Mouse (Mus musculus): ENCODE measurements around the gene Fam185a.

DNA sequence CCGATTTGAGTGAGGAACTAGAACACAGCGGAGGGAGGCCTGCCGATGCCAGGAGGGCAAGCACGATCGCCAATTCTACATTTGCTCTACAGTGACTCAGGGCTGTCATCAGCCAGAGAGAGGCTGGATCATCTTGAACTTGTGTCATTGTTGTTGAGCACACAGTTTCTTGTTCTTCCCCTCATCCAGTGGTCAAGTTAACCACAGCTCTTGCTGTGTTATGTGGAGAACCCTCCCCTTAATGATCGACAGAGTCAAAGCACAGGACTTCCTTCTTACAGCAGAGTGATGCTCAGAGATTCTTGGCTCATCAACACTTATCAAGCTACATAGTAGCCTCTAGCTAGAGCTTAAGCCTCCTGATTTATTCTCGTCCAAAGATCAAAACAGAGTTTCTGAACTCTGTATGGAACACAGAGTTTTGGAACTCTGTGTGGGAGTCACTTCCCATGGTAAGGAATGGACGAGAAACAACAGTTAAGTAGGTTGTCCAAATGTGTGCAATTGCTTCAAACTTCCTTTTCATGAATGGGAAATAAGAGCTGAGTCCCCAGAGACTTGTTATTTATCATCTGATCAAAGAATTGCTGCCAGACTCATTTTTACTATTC lies 104.5 kb downstream of the Fam185a start:
- no peak for TF ChIP-seq POLR2A (IDR thresholded peaks at IDR 0.05; ENCODE audit: insufficient read length, low read depth)
- TF ChIP-seq MAX (IDR thresholded peaks at IDR 0.05; ENCODE audit: low read depth) = no peak
- TF ChIP-seq MYOG (IDR thresholded peaks at IDR 0.05; ENCODE audit: control insufficient read depth in 1 of 3, insufficient read depth in 1 of 3, insufficient read length in 2 of 3, low read depth in 2 of 3) = no peak
- TF ChIP-seq MYOD1 (IDR thresholded peaks at IDR 0.05; ENCODE audit: control insufficient read depth in 1 of 3, insufficient read length in 2 of 3, low read depth in 2 of 3) = peak in 1 of 3 experiments; percentile 13
- no peak for TF ChIP-seq TCF3 (IDR thresholded peaks at IDR 0.05; ENCODE audit: insufficient read length, low read depth)
- TF ChIP-seq SRF (IDR thresholded peaks at IDR 0.05; ENCODE audit: control insufficient read depth, insufficient read length, low read depth) = no peak
- TF ChIP-seq TCF12 (IDR thresholded peaks at IDR 0.05; ENCODE audit: insufficient read depth, poor library complexity, severe bottlenecking) = no peak
- no peak for TF ChIP-seq CEBPB (IDR thresholded peaks at IDR 0.05; ENCODE audit: insufficient read depth, poor library complexity, severe bottlenecking)
- TF ChIP-seq USF1 (IDR thresholded peaks at IDR 0.05; ENCODE audit: low read depth) = no peak
- TF ChIP-seq POLR2AphosphoS2 (IDR thresholded peaks at IDR 0.05; ENCODE audit: insufficient read length, low read depth) = no peak
- TF ChIP-seq E2F4 (IDR thresholded peaks at IDR 0.05; ENCODE audit: insufficient read depth) = no peak
- TF ChIP-seq REST (IDR thresholded peaks at IDR 0.05; ENCODE audit: insufficient read depth, insufficient read length) = no peak

All from myocyte (in vitro differentiated cells).